Mouse (Mus musculus) heart, postnatal 0 days (tissue): ENCODE results near the gene Gm49776. TPM values are rescaled to one million over a fixed set of nuclear protein-coding genes. Genes with fewer than 3 reads are reported as not detected.
A peak's percentile ranks its signal among the peaks of the same experiment; 100 is the strongest.
"Not testable (repeated sequence)": the region's sequence is repeated elsewhere in the genome, so short reads cannot be mapped to it uniquely, and the experiment has no call there.

Experiments used
- ATAC-seq: fragments of 200-750 bp; cut with Nextera tagmentation; 2 replicates; pipeline ENCODE4 v1.8.0; 2017; ENCODE audit warnings: low read depth, moderate number of reproducible peaks, moderate library complexity; ENCODE audit not compliant: insufficient read depth
- DNase-seq: peaks from one replicate; pipeline ENCODE4 v3.0.0-alpha.2; 2016; ENCODE audit warnings: low spot score
- H3K27ac ChIP-seq: fragments of 300-500 bp; sonication (generic); 2 replicates; pipeline ENCODE4 v1.5.1; 2014; ENCODE audit warnings: low read depth, mild to moderate bottlenecking
- H3K27me3 ChIP-seq: fragments of 300-500 bp; sonication (generic); 2 replicates; pipeline ENCODE4 v1.6.1; 2014; ENCODE audit warnings: low read length, mixed read lengths; ENCODE audit not compliant: control insufficient read depth, insufficient read depth
- H3K36me3 ChIP-seq: fragments of 300-500 bp; sonication (generic); replicated peaks from 2 replicates; pipeline ENCODE4 v1.6.1; 2014; ENCODE audit warnings: low read length, mixed read lengths; ENCODE audit not compliant: control insufficient read depth, insufficient read depth
- H3K4me1 ChIP-seq: fragments of 300-500 bp; sonication (generic); 2 replicates; pipeline ENCODE4 v1.6.1; 2014; ENCODE audit warnings: antibody characterized with exemption; ENCODE audit not compliant: control insufficient read depth, insufficient read depth
- H3K4me2 ChIP-seq: fragments of 300-500 bp; sonication (generic); 2 replicates; pipeline ENCODE4 v1.6.1; 2014; ENCODE audit warnings: low read depth, mild to moderate bottlenecking, low read length, moderate library complexity
- H3K4me3 ChIP-seq: fragments of 300-500 bp; sonication (generic); 2 replicates; pipeline ENCODE4 v1.5.1; 2014; ENCODE audit warnings: low read depth, low read length
- H3K9ac ChIP-seq: fragments of 300-500 bp; sonication (generic); replicated peaks from 2 replicates; pipeline ENCODE4 v1.6.1; 2014; ENCODE audit warnings: low read depth, low read length, mixed read lengths
- H3K9me3 ChIP-seq: fragments of 300-500 bp; sonication (generic); replicated peaks from 2 replicates; pipeline ENCODE4 v1.6.1; 2016; ENCODE audit warnings: low read length; ENCODE audit not compliant: control insufficient read depth
- CTCF ChIP-seq: IDR thresholded peaks from 2 replicates; pipeline ENCODE4 v1.5.1; 2016; ENCODE audit warnings: antibody characterized with exemption, control low read depth, low read depth
- EP300 ChIP-seq: IDR thresholded peaks from 2 replicates; pipeline ENCODE4 v1.6.1; 2016; ENCODE audit warnings: antibody characterized with exemption, low read depth
- WGBS: fragments of 180-500 bp; shearing (Covaris S2); extraction: QIAGEN DNeasy Blood & Tissue Kit; methylation state at CpG from one replicate; pipeline ENCODE4 v1.1.7; 2014; 5-methylcytosine and 5-hydroxymethylcytosine counted together
- polyA plus RNA-seq: library from polyadenylated mRNA; unstranded; fragments of >200 nt; fragmentation: Nextera tagmentation; extraction: Ambion mirVana; gene quantifications from 2 replicates; pipeline ENCODE4 v1.2.1, GENCODE M21; 2015
- total RNA-seq: library from RNA; depleted of rRNA; stranded (reverse); fragments of >200 nt; gene quantifications from 2 replicates; pipeline ENCODE4 v1.2.3, GENCODE M21; 2014; ENCODE audit warnings: low replicate concordance; rRNA removed

Gm49776 gene
- total RNA-seq: not detected in 2 replicates
- polyA plus RNA-seq: 0.82 TPM in 1 of 2 replicates, not detected in the other

DNA sequence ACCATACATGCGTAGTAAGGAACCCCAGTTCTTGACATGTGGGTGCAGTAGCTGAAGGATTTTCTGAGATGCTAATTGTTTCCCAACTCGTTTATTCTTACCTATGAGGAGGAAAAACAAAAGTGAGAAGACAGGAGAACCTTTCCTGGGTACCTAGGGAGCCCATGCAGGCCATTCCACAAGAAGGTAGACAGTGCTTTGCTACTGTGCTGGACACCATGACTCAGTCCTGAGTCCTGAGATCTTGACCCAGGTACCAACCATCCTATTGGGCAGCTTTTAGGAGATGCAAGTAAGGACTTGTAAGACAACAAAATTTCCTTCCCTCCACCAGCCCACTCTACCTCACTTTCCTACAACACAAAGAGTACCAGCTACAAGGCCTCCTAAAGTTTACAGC lies at the start of gene Gm49776:
Gene Gm49776 (minus strand): TSS at position 101 of the 400 bp plus-strand sequence.
- H3K36me3 ChIP-seq: peaks cover 88% of the 10 kb centered on the region
- no peak within 1 kb of the TSS for H3K4me3 ChIP-seq
- H3K4me1 ChIP-seq: no peaks in the 10 kb centered on the region
- TF ChIP-seq CTCF (no peak), EP300 (no peak)
- H3K27ac ChIP-seq: no peak within 1 kb of the TSS
- H3K4me2 ChIP-seq: no peak within 1 kb of the TSS
- H3K27me3 ChIP-seq: no peaks in the 10 kb centered on the region
- no peak for ATAC-seq
- no peak within 1 kb of the TSS for H3K9ac ChIP-seq
- H3K9me3 ChIP-seq: no peaks in the 10 kb centered on the region
- DNase-seq: no peak
- 92% methylated on average over 2 of the region's 2 CpGs for WGBS

DNA sequence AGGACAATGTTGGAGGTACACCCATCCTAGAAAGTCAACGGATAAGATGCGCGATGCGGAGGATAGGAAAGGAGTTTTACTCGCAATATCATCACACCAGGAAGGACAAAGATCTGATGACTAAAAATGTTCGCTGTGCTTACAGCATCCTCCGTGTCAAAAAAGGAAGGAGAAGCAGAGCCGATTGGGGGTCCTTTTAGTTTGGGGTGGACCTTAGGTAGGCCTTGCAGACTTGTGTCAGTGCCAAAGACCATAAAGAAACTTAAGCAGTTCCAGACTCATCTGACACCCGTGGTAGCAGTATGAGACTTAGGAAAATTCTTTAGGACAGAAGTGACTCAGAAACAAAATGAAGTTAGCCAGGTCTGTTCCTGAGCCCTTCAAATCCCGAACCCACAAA lies 31.5 kb upstream of the Gm49776 start:
- ATAC-seq: not testable (repeated sequence)

DNA sequence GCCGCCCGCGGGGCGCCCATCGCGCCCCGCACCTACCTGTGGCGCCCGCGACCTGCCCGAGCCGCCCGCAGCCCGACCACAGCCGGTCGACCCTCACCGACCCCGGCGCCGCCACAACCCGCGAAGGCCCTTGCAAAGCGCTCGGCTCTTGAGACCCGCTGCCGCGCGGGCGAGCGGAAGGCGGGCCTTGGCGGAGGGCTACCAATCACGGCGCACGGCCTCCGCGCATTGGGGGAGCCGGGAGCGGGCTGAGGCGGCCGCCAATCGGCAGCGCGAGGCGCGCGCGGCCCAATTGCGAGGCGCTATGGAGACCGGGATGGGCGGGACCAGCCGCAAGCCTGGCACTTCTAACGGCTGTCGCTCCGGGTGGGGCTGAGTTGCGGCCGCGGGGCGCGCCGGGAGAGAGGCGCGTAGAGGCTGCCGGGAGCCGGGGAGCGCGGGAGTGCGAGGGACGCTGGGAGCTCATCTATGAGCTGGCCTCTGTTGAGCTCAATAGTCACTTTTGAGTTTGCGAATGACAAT lies 31.0 kb upstream of the Gm49776 start, which contains the start of gene Dgcr8:
Gene Dgcr8 (minus strand): TSS at position 180 of the 522 bp plus-strand sequence.
- H3K9me3 ChIP-seq: no peaks in the 10 kb centered on the region
- H3K27ac ChIP-seq: peak within 1 kb of the TSS; percentile 86
- peaks cover 11% of the 10 kb centered on the region for H3K36me3 ChIP-seq
- DNase-seq: peak; percentile 98
- peak within 1 kb of the TSS; percentile 84 for H3K4me2 ChIP-seq
- TF ChIP-seq EP300: no peak
- no peak for TF ChIP-seq CTCF
- under 1% methylated on average over 64 of the region's 71 CpGs for WGBS
- H3K4me3 ChIP-seq: peak within 1 kb of the TSS; percentile 94
- ATAC-seq: peak; percentile 99
- peak within 1 kb of the TSS; percentile 92 for H3K9ac ChIP-seq
- H3K4me1 ChIP-seq: peaks cover 20% of the 10 kb centered on the region
- H3K27me3 ChIP-seq: no peaks in the 10 kb centered on the region

More for the DNA sequence above, 31.5 kb upstream of the Gm49776 start:
- H3K4me1 ChIP-seq: peaks cover 20% of the 10 kb centered on the region
- H3K4me3 ChIP-seq: peak overlapping the region; percentile 94
- not testable (repeated sequence) for H3K9me3 ChIP-seq, H3K27me3 ChIP-seq, H3K9ac ChIP-seq, H3K36me3 ChIP-seq, DNase-seq
- under 1% methylated on average over 7 of the region's 10 CpGs for WGBS
- peak overlapping the region; percentile 51; the same call in 1 of the 2 replicates for H3K27ac ChIP-seq
- H3K4me2 ChIP-seq: peak overlapping the region; percentile 84

DNA sequence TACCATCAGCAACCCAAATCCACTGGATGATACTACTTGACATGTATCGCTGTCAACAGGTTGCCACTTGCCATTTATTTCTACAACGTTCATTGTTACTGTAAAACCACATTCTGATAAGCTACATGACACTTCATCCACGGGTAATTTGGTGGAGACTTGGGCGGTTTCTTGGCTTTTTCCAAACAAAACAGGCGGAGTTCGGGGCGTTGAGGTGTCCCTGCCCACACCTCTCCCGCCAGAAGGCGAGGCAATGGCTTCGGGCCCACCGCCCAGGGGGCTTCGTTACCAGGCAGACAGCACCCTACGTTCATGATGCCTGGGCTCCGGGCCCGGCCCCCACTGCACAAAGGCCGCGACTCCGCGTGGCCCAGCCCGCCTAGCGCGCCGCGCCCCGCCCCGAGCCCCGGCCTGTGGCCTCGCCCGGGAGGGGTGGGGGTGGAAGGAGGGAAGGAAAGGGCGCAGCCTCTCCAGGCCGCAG lies 30.5 kb upstream of the Gm49776 start:
- H3K9me3 ChIP-seq: no peaks in the 10 kb centered on the region
- peak; percentile 53 for DNase-seq
- H3K9ac ChIP-seq: peak overlapping the region; percentile 92
- peak overlapping the region; percentile 86 for H3K27ac ChIP-seq
- 1% methylated on average over 28 of the region's 31 CpGs for WGBS
- H3K27me3 ChIP-seq: no peaks in the 10 kb centered on the region
- no peak for TF ChIP-seq CTCF
- no peak for TF ChIP-seq EP300
- H3K4me1 ChIP-seq: peaks cover 20% of the 10 kb centered on the region
- peaks cover 16% of the 10 kb centered on the region for H3K36me3 ChIP-seq
- H3K4me3 ChIP-seq: peak overlapping the region; percentile 94
- peak; percentile 84 for ATAC-seq
- peak overlapping the region; percentile 84 for H3K4me2 ChIP-seq

DNA sequence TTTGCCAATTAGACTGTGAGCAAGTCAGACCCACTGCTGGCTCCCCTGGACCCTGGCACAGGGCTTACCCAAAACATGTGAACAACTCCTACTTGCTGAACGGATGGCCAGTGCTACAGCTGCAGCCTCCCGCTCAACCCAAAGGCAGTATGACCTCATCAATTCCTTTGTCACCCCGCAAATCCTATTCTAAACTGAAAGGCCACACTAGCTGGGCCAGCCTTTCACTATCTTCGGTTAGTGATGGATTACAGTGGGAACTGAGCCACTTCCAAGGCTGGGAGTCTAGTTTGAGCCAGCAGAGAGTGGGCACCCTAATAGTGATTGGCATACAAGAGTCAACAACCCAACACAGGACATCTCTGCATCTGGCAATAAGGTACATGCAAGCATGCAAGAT lies 30.0 kb upstream of the Gm49776 start:
- Histone ChIP-seq H3K9ac (peak overlapping the region; percentile 92), H3K9me3 (no peaks in the 10 kb centered on the region), H3K4me1 (peaks cover 20% of the 10 kb centered on the region), H3K4me2 (peak overlapping the region; percentile 84), H3K4me3 (peak overlapping the region; percentile 94), H3K27ac (peak overlapping the region; percentile 86), H3K36me3 (peaks cover 20% of the 10 kb centered on the region), H3K27me3 (no peaks in the 10 kb centered on the region)
- DNase-seq (no peak), ATAC-seq (no peak)
- 0% methylated on average over 4 of the region's 4 CpGs for WGBS
- no peak for TF ChIP-seq CTCF
- TF ChIP-seq EP300: no peak

DNA sequence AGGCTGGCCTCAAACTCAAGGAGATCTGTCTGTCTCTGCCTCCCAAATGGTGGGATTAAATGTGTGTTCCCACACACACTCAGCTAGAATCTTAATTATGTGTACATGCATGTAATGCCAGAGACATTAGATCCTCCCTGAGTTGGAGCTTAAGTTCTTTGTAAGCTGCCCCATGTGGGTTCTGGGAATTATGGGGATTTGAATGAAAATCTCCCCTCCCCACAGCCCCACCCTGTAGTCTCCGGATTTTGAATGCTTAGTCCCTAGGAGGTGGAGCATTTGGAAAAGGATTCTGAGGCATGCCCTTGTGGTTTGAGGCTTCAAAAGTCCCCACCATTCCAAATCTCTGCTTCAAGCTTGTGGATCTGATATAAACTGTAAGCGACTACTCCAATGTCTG lies 17.0 kb upstream of the Gm49776 start:
- WGBS: 80% methylated on average over 2 of the region's 2 CpGs
- Histone ChIP-seq H3K4me1 (no peaks in the 10 kb centered on the region), H3K27me3 (no peaks in the 10 kb centered on the region), H3K4me3 (no peak overlapping the region), H3K4me2 (no peak overlapping the region), H3K36me3 (peaks cover 93% of the 10 kb centered on the region), H3K27ac (no peak overlapping the region), H3K9ac (no peak overlapping the region), H3K9me3 (no peaks in the 10 kb centered on the region)
- ATAC-seq (no peak), DNase-seq (no peak)
- TF ChIP-seq EP300: no peak
- TF ChIP-seq CTCF: no peak
